Mouse (Mus musculus) frontal cortex, postnatal 36 days (tissue): ENCODE data around the gene Slc39a1.

ENCODE experiments used
- DNase-seq, 2 experiments: peaks; one replicate each; pipeline ENCODE4 v3.0.0; 2022; ENCODE audit warnings: low spot score in 2 of 2

Gene Slc39a1

GRCm38 (mm10) chr3:90247960-90248745 is at the start of gene Slc39a1:
Slc39a1 (plus strand) TSS chr3:90248172.
- peak; percentile 90 to 95 for DNase-seq

DNA sequence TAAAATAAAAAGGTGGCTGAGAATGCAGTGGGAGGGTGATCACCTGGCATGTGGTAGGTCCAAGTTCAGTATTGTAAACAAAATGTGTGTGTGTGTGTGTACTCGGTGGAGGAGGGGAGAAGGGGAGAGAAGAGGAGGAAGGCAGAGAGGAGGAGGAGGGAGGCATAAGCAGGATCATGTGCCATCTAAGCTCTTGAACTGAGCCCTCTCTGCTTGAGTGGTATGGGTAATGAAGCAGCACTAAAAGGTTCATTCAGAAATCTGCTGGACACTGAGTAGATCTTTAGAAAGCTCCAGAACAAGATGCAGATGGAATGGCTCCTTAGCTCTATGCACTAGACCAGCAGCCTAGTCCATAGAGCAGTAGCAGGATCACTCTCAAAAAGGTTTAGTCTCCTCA is 45.1 kb upstream of the Slc39a1 start:
- DNase-seq: no peak

GRCm38 (mm10) chr3:90203619-90204018 is 44.4 kb upstream of the Slc39a1 start:
- no peak for DNase-seq

DNA sequence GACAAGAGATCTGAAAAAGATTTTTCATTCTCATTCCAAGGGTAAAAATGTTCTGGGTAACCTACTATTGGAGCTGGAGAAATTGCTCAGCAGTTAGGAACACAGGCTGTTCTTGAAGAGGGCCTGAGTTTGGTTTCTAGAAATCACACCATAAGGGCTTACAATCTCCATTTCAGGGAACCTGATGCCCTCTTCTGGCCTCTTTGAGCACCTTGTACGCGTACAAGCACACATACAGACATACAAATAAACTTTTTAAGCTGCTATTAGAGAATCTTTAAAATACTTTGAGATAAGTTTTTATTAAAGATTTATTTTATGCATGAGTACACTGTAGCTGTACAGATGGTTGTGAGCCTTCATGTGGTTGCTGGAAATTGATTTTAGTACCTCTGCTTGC is 43.4 kb upstream of the Slc39a1 start:
- no peak for DNase-seq

DNA sequence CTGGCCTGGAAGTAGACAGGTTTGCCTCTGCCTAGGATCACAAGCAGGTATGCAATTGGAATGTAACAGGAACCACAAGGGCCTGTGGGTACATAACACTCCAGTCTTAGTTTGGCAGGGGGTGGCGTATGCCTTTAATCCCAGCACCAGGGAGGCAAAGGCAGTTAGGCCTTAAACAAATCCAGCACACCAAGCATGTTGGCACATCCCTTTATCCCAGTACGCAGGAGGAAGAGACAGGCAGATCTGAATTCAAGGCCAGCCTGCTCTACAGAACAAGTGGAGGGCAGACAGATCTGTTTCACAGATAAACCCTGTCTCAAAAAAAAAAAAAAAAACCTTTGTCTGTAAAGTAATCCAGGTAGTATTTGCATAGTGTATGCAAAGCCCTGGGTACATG is 39.3 kb upstream of the Slc39a1 start:
- no peak for DNase-seq

DNA sequence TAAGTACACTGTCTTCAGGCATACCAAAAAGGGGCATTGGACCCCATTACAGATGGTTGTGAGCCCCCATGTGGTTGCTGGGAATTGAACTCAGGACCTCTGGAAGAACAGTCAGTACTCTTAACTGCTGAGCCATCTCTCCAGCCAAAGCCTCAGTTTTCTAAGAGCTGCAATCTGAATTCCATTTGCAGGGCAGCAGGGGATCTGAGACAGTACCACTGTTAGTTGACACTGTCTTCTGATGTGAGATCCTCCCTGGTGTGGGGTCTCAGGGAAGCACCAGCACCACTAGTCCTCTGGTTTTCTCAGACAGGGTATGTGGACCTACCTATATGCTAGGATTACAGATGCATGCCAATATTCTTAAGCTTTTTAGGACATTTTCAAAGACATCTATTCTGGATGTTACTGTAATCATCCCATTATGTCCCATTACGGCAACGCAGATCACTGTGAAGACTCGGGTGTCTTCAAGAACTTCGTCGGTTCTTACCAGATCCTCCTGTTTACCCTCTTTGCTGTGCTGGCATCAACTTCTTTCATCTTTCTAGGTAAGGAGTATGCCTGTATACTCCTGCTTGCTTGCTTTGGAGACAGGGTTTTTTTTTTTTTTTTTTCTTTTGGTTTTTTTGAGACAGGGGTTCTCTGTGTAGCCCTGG is 37.9 kb upstream of the Slc39a1 start:
- DNase-seq: no peak

DNA sequence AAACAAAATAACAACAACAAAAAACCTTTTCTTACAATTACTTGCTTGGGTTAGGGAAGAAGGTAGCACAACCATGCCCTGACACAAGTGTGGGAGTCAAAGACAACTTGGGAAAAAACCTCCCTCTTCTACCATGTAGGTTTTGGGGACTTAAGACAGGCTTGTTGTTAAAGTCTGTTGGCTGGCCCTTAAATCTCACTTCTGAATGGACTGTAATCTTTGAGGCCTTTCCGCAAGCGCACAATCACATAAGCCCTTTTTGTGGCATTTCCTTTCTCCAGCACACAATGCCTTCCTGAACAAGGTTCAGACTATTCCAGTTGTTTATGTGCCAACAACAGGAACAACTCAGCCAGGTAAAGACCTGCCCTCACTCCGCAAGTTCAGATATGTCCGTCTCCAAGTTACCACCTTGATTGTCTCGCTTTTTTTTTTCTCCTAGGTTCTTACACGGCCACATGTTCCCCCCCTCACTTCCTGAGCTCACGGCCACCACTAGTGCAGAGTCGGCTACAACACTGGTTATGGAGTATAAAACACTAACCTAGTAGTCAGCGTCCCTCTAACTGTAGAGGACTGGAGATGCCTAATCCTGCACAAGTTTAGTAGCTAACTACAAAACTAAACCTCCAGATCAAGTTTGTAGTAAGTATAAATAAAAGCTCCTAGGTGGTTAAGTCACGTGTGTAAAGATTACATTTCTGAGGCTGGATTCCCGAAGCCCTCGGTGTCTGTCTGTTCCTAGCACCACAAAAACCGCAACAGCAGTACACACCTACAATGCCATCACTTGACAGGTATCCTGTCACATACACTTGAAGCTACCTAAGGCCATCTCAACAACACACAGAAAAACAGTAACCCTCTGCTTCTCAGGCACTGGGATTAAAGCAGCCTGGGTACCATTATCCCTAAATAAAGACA is 36.2 kb upstream of the Slc39a1 start:
- no peak for DNase-seq

GRCm38 (mm10) chr3:90212723-90213122 is 35.2 kb upstream of the Slc39a1 start:
- no peak for DNase-seq

DNA sequence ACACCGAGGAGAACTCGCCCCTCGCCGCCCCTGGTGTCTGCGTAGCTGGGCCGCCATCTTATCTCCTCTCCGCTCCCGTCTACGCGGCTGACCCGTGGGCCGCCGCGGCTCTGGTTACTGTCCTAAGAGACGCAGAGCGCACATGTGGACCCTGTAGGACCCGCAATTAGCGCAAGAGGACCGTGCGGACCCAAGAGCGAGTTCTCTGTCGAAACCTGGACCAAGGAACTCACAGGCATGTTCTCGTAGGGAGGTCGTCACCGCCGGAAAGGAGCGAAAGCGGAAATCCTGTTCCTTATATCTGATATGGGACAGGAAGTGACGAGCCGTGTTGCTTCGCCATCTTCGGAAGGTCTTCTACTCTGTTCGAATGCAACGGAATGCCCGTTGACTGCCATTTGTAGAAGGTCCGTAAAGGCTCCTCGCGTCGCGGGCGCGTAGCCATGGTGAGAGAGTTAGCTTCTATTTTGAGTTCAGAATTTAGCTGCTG is 34.5 kb upstream of the Slc39a1 start, which contains the start of the genes Rps27 and Rab13:
Gene Rps27, minus strand, starts transcription at position 275 of the 490 bp plus-strand sequence.
Gene Rab13, plus strand, starts transcription at position 319 of the 490 bp plus-strand sequence.
- peak; percentile 92 to 97 for DNase-seq

DNA sequence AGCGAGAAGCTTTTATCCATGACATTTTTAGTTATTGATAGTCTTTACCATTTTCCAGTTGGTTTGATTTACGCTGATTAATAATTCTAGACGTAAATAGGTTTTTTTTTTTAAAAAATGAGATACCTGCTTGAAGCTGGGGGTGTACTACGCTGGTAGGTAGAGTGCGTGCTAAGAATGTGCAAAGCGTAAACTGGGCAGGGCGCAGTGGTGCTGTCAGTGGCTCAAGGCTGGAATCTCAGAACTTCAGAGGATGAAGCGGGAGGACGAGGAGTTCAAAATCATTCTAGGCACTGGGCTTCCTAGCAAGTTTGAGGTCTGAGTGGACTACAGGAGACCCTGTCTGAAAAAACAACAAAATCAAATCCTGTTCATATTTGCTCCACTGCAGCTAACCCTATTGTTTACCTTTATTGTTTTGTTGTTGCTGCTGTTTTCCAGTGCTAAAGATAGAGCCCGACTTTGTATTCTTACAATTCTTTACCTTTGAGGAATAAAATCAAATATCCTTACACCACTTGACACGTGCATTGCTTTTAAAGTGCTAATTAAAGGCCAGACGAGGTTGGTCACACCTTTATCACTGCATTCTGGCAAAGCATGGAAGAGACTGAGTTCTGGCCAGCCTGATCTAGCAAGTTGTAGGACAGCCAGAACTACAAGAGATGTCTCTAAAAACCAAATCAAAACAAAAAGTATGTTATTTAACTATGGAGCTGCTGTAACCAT is 33.9 kb upstream of the Slc39a1 start:
- DNase-seq: peak in 1 of 2 experiments; percentile 17

- DNase-seq: no peak
Observed at GRCm38 (mm10) chr3:90215825-90216380, 32.1 kb upstream of the Slc39a1 start.

DNA sequence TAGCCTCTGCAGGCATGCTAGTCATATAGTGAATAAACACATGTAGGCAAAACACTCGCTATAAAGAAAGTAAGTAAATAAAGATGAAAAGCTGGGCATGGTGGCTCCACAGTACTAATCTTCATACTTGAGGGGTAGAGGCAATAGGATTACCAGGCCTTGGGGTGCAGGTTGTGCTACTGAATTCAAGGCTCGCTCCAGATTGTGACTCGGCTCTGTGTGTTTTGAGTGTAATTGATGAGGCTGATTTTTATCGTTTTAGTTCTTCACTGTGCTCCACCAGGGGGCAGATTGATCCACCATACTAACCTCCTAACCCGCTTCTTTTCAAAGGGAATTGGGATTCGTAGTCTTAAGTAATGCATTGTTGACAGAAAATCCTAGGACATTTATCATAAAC is 27.9 kb upstream of the Slc39a1 start:
- peak; percentile 26 to 52 for DNase-seq

DNA sequence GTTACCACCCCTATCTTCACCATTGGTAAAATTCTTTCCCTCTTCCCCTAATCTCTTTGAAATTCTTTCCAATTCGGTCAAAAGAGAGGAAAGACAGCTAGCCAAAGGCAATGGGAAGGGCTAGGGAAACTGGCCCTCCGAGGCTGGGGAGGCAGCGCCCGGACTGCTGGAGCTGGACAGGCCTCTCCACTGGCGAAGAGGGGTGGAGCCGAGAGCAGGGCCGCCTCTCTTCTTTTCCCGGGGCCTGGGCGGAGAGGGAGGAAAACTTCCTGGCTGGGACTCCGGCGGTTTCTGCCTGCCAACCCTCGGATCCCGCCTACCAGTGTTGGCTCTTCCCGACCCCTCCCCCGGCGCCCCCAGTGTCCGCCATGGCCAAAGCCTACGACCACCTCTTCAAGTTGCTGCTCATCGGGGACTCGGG is 27.4 kb upstream of the Slc39a1 start:
- DNase-seq: peak; percentile 34 to 35

DNA sequence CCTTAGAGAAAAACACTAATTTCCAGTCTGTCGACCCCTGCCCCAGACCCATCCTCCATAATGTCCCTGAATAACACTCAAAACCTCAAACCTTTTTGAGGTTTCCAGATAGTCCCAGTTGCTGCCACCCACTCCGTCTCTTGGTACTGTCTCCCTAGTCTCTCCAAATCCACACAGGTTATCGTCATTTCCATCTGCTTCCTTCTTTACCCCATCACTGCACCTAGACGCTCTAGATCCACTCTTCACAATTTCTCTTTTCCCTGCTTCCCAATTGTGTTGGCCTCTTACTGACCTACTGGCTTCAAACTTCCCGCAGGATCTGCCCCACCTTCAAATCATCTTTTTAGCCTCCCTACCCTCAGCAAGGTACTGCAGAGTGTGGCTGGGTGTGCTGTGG is 26.8 kb upstream of the Slc39a1 start:
- DNase-seq: no peak

DNA sequence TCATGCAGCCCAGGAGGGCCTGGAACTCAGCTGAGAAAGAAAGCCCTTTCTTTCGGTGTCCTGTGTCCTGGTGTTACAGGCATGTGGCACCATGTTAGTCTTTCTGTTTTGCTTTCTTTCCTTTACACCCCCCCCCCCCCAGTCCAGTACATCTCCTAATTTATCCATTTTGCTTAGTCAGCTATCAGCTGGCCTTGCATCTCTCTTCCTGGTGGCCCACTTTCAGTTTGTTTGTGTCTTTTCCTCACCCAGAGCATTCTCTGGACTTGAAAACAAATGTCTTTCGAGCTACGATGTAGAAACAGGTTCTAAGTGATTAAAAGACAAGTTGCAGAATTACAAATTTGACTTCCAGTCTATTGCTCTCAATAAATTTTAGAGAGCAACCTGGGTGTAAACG is 25.5 kb upstream of the Slc39a1 start:
- DNase-seq: no peak

GRCm38 (mm10) chr3:90222941-90223340 is 25.0 kb upstream of the Slc39a1 start:
- DNase-seq: no peak

DNA sequence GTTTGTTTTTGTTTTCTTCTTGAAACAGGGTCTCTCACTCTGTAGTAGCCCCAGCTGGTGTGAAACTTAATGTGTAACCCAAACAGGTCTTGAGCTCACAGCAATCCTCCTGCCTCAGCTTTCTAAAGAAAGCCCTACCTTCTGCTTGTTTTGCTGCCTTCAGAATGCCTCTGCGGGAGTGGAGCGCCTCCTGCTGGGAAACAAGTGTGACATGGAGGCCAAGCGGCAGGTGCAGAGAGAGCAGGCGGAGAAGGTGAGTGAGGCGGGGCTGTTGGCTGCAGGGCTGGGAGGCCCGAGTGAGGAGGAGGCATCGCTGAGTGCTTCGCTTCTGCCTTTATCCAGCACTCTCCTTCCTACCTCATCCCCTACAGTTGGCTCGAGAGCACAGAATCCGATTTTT is 23.6 kb upstream of the Slc39a1 start:
- no peak for DNase-seq

- DNase-seq: no peak
Observed at GRCm38 (mm10) chr3:90231075-90231474, 16.9 kb upstream of the Slc39a1 start.

DNA sequence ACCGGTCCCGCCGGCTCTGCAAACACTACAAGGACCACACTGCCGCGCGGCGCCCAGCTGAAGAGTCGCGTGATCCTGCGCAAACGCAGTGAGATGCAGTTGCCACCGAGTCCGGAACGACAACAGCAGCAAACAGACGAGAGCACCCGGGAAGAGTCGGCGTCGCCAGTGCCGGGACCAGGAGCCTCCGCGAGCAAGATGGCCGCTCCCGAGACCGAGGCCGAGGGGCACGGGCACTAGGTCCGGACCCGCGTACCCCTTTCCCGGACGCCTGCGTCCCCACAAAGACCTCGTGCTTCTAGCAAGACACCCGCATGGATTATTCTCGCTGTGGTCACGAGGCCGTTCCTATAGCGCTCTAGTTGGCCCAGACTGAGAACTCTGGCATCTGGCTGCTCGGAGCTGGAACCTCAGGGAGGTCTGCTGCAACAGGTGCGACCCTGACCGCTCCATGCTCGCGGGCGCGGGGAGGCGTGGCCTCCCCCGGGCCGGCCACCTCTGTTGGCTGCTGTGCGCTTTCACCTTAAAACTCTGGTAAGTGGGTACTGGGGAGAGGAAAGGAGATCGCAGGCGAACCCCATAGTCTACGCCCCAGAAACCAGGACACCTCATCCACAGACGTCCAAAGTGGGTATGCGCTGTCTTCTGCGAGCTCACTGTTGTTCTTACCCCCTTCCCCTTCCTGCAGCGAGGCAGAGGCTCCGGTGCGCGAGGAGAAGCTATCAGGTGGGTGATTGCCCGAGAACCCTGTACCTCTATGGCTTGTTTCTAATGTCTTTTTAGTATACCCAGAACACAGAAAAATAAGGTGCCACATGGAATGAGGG is 16.3 kb upstream of the Slc39a1 start, which contains the start of gene Jtb:
Gene Jtb, plus strand, starts transcription at position 91 of the 827 bp plus-strand sequence.
- peak; percentile 93 to 98 for DNase-seq

GRCm38 (mm10) chr3:90241251-90241650 is 6.7 kb upstream of the Slc39a1 start:
- no peak for DNase-seq
